Mouse (Mus musculus) left cerebral cortex, postnatal 10 days (tissue): ENCODE measurements at regions not wholly inside any gene's neighbourhood (a gene's known extent, or its start where the extent isn't known, plus 50 kb on each side); places are given as distances from the start of the nearest gene placed in this dataset.
"Not testable (repeated sequence)": the region's sequence is repeated elsewhere in the genome, so short reads cannot be mapped to it uniquely, and the experiment has no call there.

Experiments
- DNase-seq, 2 experiments: peaks; one replicate each; pipeline ENCODE4 v3.0.0; 2021 to 2022; ENCODE audit warnings: low spot score in 2 of 2, mixed read lengths in 1 of 2; ENCODE audit errors: extremely low spot score in 1 of 2
- intact Hi-C: fragments of 180-260 bp; cut with DNase I; formaldehyde crosslinking; loops from one replicate; pipeline ENCODE4 v1.15.1; 2025

DNA sequence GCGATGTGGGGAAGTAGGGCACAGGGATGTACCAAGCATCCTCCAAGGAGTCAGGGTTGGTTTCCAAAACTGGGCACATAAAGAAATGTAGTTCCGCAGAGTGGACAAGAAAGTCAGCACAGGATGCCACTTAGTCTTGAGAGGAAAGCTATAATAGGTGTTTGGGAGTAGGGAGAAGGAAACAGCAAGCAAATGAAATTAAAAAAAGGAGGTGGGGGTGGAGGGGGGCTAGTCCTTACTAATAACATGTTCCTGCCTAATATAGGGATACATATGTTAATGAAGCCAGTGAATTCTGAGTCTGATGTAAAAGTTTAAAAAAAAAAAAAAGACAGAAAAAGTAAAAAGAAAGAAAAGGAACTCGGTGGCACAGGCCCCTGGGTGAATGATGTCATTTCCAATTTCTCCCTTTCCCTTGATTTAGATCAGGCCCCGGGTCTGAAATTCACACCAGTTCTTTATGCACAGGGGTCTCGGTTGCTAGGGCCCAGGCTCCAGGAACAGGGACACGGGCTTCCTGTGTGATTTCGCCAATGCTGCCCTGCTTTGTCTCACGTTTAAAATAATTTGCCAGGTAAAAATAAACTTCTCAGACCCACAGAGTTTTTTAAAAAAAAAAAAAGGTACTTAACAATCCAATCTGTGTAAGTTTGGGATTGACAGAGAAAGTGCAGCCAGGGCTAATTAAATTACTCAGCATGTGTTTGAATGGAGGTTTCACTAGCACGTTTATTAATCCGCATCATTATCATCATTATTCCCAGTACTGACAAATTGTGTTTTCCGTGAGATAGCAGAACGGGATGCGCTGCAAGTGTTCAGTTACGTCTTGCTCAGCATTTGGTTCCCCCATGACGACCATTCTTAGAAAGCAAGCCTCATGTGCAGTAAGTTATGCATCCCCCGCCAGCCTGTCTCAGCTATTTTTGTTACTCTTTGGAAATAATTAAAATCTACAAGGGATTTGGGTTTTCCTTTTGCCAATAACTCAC lies 172.8 kb upstream of the Slc25a13 start:
- intact Hi-C loops, result no loop called here
- no peak for DNase-seq

DNA sequence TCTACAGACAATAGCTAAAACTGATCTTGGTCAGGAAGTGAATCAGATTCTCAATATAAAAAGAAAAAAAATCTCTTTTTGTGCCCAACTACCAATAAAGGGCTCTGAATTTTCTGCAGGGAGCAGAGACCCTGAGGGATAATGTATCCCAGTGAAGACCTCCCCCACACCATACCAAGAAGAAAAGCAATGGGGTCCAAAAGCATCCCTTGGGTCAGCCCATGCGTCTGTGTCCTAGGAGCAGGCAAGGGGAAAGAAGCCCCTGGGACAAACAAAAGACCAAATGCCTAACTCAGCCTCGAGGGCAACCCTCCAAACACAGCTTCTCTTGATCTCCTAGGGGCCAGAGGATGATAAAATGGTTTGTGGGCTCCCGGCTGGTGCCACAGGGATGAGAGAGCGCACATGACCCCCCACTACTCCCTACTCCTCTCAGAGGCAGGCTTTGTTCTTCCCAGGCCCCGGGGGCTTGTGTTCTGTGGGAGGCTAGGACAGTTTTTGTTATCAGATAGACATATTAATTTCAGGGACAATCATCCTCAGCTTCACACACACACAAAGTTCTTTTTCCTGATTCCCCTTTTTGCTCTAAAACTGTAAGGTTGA lies 172.0 kb upstream of the Slc25a13 start:
- DNase-seq, result no peak
- intact Hi-C loops, result no loop called here

DNA sequence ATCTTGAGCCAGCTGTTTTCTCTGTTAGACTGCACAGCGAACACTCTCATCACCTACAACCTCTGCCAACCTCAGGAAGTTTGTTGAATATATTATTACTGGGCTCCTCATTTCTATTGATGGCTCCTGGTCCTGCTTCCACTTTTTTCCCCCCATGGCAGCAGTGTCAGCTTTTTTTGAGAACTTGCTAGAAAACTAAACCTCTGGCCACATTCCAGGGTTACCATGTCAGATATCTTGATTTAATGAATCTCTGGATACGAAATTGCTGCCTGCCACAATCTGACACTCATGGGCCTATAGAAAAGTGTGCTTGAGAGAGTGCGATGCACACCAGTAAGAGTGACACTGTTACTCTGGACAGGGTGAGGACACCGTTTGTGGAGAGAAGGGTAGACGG lies 170.6 kb upstream of the Slc25a13 start:
- intact Hi-C loops, result no loop called here
- no peak for DNase-seq

DNA sequence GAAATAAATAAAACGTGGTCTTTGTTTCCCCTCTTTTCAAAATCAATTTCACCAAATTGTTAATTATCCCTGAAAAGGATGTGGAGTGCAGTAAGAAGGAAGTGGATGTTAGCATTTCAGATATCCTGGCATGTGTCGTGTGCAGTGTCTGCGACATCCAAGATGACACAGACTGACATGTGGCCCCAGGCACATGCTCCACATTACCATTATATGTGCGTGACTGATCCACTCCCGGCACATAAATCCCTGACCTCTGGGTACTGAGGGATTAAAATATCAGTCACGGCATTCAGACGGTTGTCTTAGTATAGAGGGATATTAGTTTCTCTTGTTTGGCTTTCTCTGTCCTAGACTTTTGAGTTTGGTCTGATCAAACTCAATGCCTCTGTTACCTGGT lies 168.0 kb upstream of the Slc25a13 start:
- DNase-seq, result no peak
- intact Hi-C loops, result no loop called here

DNA sequence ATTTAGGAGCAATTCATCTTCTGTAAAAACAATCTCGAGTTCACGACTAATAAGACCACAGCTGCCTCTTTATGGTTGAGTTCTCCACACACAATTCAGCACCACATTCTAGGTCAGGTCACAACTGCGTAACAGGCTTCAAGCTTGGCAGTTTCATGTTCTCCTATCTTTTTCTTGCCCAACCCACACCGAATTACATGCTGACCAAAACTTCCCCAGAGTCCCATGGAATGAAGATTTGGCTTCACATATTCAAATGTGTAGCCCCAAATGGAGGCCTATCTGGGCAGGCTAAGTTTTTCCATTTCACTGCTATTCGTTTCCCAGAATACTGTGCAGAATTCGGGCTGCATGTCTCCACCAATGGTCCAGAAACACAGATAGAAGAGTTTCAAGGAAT lies 167.5 kb upstream of the Slc25a13 start:
- DNase-seq, result no peak
- intact Hi-C loops, result no loop called here

DNA sequence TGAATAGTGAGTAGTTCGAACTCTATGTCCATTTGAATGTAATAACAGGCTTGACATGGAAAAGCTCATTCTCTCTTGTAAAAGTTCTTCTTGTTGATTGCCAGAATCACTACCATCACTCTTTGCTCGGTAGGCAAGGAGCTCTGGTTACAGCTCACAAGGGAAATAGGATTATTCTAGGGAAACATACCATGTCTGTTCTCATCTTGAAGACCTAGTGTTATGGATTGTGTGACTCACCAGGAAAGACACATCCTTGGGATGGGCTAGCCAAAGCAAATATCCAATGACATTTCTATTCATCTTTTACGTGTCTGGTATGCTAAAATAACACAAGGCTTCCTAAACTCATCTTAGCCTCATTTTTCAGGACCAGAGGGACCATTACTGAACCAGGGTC lies 155.4 kb upstream of the Slc25a13 start:
- no peak for DNase-seq
- intact Hi-C loops, result no loop called here

DNA sequence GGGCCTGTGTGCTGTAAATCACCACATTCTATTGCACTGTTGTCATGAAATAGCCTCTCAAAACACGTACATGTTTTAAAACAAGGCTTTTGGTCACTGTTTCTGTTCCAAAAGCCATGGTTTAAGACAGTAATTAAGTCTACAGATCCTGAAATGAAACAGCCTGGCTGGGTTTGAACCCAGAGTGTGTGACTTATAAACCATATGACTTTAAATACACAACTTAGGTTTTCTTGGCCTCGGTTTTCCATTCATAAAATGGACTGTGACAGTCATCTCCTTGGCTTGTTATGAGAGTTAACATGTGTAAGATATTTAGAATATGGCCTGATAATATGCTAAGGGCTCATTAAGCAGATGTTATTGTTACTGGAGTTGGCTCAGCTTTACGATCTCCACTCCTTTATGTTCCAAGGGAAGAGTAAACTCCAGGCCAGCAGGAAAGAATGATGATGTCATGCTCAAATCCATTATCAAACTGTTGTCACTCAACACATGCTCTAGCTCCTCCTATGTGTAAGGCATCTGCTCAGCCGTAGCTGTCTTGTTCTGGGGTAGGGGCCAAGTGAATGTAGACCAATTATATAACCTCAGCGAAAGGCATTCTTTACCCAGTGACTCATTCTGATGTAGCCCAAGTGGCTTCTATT lies 154.6 kb upstream of the Slc25a13 start:
- intact Hi-C loops, result no loop called here
- no peak for DNase-seq

DNA sequence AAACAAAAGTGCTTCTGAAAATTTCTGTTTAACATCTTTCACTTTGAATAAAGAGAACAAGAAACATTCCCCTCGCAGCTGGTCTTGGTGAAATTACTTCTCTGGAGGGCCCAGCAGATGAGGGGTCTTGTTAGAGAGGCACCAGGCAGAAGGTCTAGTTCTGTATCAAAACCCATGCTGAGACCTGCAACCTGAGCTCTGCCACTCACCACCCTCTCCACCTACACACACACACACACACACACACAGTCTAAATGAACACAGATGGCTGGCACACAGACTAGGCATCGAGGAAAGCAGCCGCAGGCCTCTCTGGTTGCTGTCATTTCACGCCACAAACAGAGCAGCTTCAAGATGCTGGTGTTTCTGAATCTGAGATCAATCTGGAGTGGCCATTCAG lies 147.1 kb upstream of the Slc25a13 start:
- intact Hi-C loops, result no loop called here
- no peak for DNase-seq

DNA sequence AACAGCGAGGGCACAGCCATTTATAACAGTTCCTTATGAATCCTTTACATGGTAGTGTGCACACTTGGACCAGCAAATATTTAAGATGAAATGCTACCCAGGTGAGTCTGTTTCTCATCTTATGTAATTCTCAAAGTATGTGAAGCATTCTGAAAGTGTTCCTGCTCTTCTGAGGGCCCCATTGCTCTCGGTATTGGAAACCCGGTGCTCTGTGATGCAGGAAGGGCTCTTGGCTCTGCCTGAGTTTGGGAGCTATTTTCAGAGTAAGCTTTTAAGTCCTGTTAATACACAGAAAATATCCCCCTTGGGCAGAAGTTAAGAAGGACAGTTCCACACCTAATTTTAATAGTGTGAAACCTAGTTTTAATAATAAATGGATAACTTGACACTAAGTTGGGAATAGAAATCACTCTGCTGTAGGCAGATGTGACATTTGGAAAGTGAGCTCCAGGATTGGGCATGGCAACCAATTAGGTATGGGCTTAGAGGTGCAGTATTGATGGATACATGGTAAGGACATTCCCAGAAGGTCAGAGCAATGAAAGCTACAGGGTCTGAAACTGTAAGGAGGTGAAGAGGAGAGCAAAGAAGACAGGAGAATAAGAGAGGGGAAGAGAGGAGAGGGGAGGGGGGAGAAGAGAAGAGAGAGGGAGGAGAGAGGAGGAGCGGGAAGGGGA lies 145.8 kb upstream of the Slc25a13 start:
- intact Hi-C loops, result no loop called here

DNA sequence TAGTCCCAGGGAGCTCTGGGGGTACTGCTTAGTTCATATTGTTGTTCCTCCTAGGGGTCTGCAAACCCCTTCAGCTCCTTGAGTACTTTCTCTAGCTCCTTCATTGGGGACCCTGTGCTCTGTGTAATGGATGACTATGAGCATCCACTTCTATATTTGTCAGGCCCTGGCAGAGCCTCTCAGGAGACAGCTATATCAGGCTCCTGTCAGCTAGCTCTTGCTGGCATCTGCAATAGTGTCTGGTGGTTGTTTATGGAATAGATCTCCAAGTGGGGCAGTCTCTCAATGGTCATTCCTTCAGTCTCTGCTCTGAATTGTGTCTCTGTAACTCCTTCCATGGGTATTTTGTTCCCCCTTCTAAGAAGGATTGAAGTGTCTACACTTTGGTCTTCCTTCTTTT lies 144.2 kb upstream of the Slc25a13 start:
- DNase-seq, intact Hi-C loops: not testable (repeated sequence)

More for the DNA sequence above, 145.8 kb upstream of the Slc25a13 start:
- no peak for DNase-seq

DNA sequence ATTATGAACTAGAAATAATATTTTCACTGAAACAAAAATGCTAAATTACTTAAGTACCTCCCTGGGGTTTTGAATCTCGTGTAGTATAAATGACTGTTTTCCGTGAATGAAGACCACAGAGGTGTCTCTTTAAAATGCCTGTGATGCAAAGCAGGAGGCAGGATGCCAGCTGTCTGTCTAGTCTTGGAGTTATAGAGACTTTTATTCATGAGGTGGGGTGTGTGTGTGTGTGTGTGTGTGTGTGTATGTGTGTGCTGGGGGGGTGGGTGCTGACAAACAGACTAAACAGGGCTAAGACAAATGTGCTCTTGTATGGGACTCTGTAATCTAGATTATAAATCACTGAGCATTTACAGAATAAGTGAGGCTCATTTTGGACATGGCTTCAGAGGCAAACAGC lies 140.5 kb upstream of the Slc25a13 start:
- intact Hi-C loops, result no loop called here
- DNase-seq, result no peak

DNA sequence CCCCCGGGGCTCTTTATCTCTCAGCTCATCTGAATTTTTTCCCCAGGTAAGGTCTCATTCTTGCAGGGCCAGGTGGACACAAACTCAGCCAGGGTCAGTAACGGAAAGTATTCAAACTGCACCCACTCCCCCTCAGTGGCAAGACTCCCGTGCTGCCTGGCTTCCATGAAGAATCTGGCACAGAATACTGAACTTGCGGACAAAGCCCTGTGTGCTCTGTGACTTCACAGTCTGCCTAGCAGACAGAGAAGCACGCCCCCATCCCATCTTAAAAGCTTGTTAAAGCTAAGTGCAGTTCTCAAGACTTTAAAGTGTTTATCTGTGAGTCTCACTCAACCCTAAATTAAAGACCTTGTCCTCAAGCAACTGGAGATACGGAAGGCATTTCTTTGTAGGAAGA lies 140.0 kb upstream of the Slc25a13 start:
- no peak for DNase-seq
- intact Hi-C loops, result no loop called here

DNA sequence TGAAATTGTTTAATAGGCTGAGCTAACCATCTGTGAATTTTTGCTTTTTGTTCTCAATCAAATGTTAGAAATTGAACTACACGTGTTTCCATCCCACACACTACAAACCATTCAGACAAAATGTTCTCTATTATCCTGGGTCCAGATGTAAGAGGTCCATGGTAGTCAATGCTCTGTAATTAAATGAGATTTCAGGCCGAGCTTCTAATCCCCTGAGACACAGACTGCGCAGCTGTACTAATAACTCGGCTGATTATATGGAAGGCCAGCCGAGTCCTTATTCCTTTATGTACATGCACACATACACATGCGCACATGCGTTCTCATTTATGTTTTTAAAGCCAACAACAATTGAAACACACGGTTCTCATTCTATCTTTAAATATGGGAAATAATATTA lies 118.3 kb upstream of the Slc25a13 start:
- DNase-seq, result no peak
- intact Hi-C loops, result no loop called here

DNA sequence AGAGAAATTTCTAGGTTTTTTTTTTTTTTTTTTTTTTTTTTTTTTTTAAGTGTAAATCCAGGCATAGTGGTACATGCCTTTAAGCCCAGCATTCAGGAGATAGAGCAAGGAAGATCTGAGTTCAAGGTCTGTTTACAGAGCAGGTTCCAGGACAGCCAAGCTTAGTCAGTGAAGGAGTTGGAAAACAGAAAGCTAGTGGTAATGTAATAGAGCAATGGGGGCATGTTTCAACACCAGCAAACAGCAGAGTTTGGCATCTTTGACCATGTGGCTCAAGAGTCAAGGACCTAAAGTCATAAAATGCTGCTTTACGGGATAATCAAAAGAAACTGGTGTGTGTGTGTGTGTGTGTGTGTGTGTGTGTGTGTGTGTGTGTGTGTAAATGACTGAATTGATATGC lies 113.3 kb upstream of the Slc25a13 start:
- DNase-seq, result no peak
- intact Hi-C loops, result no loop called here

DNA sequence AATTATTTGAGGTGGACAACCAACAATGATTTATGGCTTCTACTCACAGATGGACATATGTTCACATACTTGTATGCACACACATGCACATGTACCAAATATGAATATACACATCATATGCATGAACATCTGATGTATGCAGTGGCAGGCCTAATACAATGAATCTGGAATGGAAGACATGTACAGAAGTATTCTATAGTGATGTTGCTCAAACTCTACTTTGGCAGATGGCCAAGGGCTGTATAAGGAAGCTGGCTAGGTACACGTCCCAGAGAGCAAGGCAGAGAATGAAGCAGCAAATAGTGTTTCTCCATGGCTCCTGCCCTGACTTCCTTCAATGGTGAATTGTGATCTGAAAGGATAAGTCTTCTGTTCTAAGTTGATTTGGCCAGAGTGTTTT lies 108.5 kb upstream of the Slc25a13 start:
- no peak for DNase-seq
- intact Hi-C loops, result no loop called here

DNA sequence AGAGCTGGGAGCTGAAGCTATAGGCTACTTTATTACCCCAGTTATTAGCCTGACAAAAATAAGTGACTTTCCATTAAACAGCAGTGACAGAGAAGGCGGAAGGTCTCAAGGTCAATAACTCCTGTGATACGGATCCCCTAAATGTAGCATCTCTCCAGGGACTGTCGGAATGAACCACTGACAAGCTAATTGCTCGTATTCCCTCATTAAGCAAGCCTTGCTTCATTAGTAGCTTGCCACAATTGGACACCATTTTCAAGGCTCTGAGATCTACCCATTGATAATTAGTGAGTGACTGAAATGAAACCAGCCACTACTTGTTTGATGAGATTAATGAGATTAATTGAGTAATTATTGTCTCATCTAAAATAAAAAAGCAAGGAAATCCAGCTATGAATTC lies 99.8 kb upstream of the Slc25a13 start:
- DNase-seq, result no peak
- intact Hi-C loops, result no loop called here

DNA sequence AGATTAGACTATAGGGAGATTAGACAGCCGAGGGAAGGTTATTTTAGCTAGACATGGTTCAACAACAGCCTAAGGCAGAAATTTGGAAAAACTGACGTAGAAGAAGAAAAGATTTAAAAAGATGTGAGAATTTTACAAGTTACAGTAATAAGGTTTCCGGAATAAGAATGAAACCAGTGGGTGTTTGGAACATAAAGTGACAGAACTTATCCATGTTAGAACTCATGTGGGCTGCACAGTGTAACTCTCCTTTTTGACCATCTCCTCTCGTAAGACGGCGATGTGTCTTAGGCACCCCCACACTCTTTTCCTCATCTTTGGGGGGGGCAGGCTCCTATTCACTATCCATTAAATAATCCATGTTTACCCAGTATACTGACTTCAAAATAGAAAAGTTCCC lies 96.2 kb upstream of the Slc25a13 start:
- intact Hi-C loops, result no loop called here
- DNase-seq, result no peak

DNA sequence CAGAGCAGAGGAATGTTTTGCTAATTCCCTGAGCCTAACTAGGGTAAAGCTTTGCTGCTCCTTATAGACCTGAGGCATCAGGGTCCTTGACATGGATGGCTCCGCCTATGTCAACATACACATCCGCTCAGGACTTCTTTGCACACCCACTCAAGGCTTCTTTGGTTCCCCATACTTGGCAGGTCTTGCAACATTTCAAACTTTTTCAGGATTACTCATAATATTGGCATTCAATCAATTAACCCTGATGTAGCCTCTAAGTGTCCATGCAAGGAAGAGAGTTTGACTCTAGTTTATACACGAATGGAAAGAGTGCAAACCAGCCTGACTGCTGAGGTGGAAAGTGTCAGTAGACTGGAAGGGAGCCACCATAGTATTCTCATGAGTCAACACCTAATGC lies 93.2 kb upstream of the Slc25a13 start:
- intact Hi-C loops, result no loop called here
- no peak for DNase-seq

DNA sequence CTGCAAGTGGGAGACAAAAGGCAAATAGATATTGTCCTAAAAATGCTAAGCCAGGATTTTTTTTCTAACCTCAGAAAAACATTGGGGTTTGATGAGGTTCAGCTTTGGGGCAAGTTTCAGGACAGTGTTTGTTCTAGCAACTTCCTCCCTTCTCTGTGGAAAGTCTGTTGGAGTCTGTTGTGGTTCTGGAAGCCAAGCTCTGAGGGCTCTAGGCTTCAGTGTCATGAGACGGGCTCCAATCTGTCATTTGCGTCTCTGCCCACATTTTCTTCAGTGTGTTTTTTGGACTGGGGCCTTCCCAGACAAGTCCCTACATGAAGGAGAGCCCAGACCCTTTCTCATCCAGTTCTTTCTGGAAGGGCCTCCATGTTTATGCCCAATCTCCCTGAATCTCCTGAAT lies 90.6 kb upstream of the Slc25a13 start:
- no peak for DNase-seq
- intact Hi-C loops, result no loop called here
